Mouse (Mus musculus): Measurements from ENCODE around the gene Babam2.

The Babam2 gene

DNA sequence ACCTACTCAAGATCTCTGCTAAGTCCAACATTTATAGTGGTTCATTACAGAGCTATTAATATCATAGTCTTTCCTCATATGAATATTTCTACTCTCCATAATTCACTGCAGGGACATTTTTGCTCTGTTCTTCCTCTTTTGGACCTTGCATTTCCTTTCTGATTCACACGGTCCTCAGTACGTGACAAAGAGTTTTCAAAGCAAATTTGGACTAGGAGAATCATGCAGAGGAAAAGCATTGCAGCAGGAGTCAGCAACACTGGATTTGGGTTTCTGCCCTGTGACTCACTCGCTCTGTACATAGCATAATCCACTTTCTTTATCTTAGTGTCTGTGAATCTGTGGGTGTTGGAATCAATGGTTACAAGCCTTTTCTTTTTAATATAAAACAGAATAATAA is 184.8 kb downstream of the Babam2 start:
- DNase-seq (ENCODE audit: low read depth, low spot score): no peak
- Histone ChIP-seq H3K36me3 (ENCODE audit: control insufficient read depth, insufficient read depth, low read length, poor library complexity, severe bottlenecking) (no peaks in the 10 kb centered on the region), H3K27me3 (ENCODE audit: control insufficient read depth, insufficient read depth, low read length, poor library complexity, severe bottlenecking) (no peaks in the 10 kb centered on the region)

DNA sequence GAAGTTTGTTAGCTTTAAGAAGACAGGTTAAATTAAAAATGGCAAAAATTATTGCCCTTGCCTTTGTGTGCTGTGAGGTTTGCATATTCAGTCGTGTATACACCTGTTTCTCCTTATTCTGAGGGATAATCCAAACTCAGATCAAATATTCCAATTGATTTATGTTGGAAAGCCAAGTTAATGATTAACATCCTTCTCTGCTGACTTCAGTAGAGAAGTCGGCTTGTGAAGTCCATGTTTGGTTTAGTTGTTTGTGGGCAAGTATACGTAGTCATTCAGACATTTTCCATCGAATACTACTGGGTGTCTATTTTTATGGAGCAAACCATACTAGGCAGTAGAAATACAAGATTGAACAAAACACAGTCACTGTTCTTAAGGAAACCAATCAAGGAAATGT is 187.5 kb downstream of the Babam2 start:
- Histone ChIP-seq H3K27me3 (ENCODE audit: control insufficient read depth, insufficient read depth, low read length, poor library complexity, severe bottlenecking) (no peaks in the 10 kb centered on the region), H3K36me3 (ENCODE audit: control insufficient read depth, insufficient read depth, low read length, poor library complexity, severe bottlenecking) (no peaks in the 10 kb centered on the region)
- no peak for DNase-seq (ENCODE audit: low read depth, low spot score)

DNA sequence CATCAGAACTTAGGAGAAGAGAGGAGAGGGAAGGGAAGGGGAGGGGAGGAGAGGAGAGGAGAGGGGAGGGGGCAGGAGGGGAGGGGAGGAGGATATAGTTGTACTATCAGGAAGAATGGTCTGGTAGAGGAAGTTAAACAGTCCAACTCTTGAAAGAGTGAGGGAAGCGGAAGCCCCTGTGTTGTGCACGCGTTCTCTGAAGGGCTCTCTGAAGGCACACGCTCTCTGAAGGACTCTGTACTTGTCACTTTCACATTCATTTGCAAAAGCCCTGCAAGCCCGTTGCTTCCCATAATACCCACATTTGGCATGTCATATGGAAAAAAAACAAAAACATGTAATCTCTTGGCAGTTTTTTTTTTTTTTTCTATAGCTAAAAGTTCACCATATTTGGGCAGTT is 190.1 kb downstream of the Babam2 start:
- H3K27me3 ChIP-seq (ENCODE audit: control insufficient read depth, insufficient read depth, low read length, poor library complexity, severe bottlenecking): no peaks in the 10 kb centered on the region
- H3K36me3 ChIP-seq (ENCODE audit: control insufficient read depth, insufficient read depth, low read length, poor library complexity, severe bottlenecking): no peaks in the 10 kb centered on the region
- peak; percentile 35 for DNase-seq (ENCODE audit: low read depth, low spot score)

DNA sequence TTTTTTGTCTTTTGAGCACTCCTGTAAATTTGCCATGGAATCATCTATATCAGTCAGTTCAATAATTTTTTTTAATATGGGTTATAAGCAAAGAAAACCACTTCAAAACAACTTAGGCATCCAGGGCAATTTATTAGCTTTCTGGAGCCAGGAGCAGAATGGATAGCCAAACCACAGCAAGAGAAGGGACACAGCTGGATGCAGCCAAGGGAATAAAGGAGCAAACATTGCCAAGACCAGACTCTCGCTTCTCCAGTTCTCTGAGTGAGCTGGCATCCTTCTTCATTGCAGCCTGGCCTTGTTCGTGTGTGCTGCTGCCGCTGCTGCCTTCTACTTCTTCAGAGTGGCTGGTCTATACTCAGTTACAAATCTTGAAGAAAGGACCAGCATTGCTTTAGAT is 190.9 kb downstream of the Babam2 start:
- no peak for DNase-seq (ENCODE audit: low read depth, low spot score)
- Histone ChIP-seq H3K27me3 (ENCODE audit: control insufficient read depth, insufficient read depth, low read length, poor library complexity, severe bottlenecking) (no peaks in the 10 kb centered on the region), H3K36me3 (ENCODE audit: control insufficient read depth, insufficient read depth, low read length, poor library complexity, severe bottlenecking) (no peaks in the 10 kb centered on the region)

DNA sequence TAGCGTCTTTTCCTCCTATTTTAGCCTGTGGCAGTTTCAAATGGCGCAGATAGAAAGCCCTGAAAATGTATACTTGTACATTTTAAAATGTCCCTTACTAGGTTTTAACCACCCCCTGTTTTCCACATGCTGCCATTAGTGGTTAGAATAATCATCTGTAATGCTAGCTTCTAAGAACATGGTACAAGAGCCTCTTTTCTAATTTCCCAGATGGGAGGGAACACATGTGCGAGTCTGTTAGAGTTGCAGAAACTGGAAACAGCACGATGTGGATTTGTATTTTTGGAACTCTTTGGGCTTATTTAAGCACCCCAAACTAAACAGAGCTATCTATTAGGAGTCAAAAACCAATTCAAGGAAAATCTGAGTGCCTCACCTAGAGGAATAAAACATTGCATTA is 195.1 kb downstream of the Babam2 start:
- Histone ChIP-seq H3K27me3 (ENCODE audit: control insufficient read depth, insufficient read depth, low read length, poor library complexity, severe bottlenecking) (no peaks in the 10 kb centered on the region), H3K36me3 (ENCODE audit: control insufficient read depth, insufficient read depth, low read length, poor library complexity, severe bottlenecking) (no peaks in the 10 kb centered on the region)
- no peak for DNase-seq (ENCODE audit: low read depth, low spot score)

DNA sequence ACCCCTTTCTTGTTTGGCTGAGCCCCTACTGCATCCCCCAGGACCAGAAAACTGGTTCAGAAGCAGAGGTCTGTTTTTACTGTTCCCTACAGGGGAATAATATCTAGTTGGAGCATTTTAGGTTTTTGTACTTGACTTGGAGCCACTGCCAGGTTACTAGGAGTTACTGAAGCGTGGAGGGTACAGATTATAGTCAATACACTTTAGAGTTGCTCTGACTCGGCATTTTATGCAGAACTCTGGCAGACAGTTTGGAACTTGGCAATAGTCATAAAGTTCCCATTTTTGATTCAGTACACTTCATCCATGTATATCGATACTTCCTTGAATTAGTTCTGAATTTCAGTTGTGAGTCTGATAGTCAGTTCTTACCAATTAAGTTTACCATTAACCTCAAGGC is 202.4 kb downstream of the Babam2 start:
- H3K36me3 ChIP-seq (ENCODE audit: control insufficient read depth, insufficient read depth, low read length, poor library complexity, severe bottlenecking): no peaks in the 10 kb centered on the region
- H3K27me3 ChIP-seq (ENCODE audit: control insufficient read depth, insufficient read depth, low read length, poor library complexity, severe bottlenecking): no peaks in the 10 kb centered on the region
- no peak for DNase-seq (ENCODE audit: low read depth, low spot score)

DNA sequence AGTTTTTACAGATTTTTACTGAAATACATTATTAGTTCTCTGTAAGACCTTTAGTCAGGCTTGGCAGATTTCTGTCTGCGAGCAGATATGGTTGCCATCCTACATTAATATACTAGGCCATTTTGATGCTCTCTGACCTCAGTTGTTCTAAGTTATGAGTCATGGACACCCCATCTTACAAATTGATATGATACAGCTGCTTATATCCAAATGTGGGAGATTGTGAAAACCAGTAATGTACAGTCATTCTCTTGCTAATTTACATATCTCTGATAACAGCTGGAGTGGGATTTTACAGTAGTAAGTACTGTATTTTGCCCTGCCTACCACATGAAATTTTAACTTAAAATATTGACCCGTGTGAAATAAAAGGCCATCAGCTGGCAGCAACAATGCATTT is 204.7 kb downstream of the Babam2 start:
- no peak for DNase-seq (ENCODE audit: low read depth, low spot score)

DNA sequence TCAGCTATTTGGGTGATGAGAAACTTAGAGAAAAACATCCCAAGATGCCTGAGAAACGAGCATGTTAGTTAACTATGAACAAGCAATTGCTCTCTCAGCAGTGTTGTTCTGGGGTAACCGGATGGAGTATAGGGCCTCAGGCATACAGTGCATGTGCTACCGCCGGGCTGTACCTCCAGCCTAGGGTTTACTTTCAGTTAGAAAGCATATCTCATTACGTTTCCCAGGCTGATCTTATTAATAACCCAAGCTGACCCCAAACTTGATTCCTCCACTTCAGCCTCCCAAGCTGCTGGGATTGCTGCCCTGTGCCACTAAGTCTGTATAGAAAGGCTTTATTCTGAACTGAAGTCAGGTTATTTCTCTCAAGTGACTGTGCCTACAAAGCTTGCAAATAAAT is 205.4 kb downstream of the Babam2 start:
- DNase-seq (ENCODE audit: low read depth, low spot score): no peak
- no peaks in the 10 kb centered on the region for H3K36me3 ChIP-seq (ENCODE audit: control insufficient read depth, insufficient read depth, low read length, poor library complexity, severe bottlenecking)
- no peaks in the 10 kb centered on the region for H3K27me3 ChIP-seq (ENCODE audit: control insufficient read depth, insufficient read depth, low read length, poor library complexity, severe bottlenecking)

More for the DNA sequence above, 204.7 kb downstream of the Babam2 start:
- Histone ChIP-seq H3K27me3 (ENCODE audit: control insufficient read depth, insufficient read depth, low read length, poor library complexity, severe bottlenecking) (no peaks in the 10 kb centered on the region), H3K36me3 (ENCODE audit: control insufficient read depth, insufficient read depth, low read length, poor library complexity, severe bottlenecking) (no peaks in the 10 kb centered on the region)

DNA sequence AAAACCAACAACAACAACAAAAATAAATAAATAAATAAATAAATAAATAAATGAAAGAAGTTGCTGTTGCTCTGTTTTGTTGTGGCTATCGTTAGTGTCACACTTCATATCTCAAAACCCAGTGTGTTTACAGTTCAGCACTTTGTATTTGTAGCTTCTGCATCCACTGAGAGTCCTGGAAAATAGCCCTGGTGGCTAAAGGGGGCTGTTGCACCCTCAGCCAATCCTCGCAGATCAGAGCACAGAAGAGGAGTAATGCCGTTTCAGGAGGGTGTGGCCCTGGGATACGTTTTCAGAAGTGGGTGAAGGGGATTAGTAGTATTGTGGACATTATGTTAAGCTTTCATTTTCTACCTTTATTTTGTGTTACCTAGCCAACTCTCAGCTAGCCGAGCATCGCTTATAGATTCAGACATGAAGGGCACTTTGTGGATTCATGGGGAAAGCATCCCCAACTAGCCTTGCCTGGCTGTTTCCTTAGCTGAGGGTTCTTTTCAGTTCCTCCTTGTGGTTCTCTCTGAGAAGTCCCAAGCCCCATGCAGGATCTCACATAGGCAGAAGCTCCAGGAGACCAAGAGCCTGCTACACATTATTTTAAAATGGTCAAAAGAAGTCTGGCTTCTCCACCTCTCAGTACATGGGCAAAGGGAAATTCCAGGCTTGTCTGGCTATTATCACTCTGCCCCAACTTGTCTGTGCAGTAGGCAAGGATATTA is 207.6 kb downstream of the Babam2 start:
- H3K36me3 ChIP-seq (ENCODE audit: control insufficient read depth, insufficient read depth, low read length, poor library complexity, severe bottlenecking): no peaks in the 10 kb centered on the region
- DNase-seq (ENCODE audit: low read depth, low spot score): no peak
- no peaks in the 10 kb centered on the region for H3K27me3 ChIP-seq (ENCODE audit: control insufficient read depth, insufficient read depth, low read length, poor library complexity, severe bottlenecking)

DNA sequence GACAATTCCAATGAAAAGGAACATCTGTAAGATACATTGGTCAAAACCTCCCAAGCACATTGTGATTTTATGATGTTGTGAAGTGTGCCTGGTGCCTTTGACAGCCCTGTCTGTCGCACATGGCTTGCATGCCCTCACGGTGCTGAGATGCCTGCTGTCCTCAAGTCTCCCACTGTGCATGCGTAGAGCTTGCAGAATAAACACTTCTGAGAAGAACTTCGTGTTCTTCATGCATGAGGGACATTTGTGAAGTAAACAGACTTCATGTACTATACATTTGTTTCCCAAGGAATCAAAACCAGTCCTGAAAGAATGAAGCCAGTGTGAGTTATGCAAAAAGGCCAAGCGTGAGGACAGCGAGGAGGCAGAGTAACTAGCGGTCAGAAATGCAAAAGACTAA is 208.3 kb downstream of the Babam2 start:
- H3K36me3 ChIP-seq (ENCODE audit: control insufficient read depth, insufficient read depth, low read length, poor library complexity, severe bottlenecking): no peaks in the 10 kb centered on the region
- no peaks in the 10 kb centered on the region for H3K27me3 ChIP-seq (ENCODE audit: control insufficient read depth, insufficient read depth, low read length, poor library complexity, severe bottlenecking)
- DNase-seq (ENCODE audit: low read depth, low spot score): no peak

DNA sequence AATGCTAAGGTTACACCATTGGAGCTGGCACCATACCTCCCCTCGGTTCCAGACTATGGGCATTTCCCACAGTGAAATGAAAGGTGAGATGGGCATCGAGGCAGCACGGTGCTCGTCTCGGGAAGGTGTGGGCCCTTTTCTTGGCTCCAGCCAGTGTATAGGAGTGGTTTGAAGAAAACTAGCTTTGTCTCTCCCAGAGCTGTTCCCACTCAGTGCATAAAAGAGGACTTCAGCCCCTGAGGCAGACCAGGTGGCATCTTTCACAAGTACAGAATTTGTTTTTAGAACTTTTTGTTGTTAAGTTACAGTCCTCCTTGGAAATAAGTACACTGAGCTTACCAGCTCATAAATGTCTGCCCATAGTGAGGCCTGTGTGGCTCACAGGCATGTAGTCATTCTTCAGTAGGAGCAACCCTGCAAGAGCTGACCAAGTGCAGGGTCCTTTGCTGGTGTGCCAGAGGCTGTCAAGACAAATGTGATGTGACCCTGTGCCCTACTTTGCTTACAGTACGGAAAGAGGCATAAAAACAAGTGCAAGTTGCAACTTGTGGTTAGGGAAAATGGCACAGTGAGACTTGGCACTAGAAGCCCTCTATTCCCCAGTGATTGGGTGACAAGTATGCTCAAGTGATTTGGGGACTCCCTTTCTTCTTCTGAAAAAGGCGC is 208.9 kb downstream of the Babam2 start:
- DNase-seq (ENCODE audit: low read depth, low spot score): no peak
- no peaks in the 10 kb centered on the region for H3K36me3 ChIP-seq (ENCODE audit: control insufficient read depth, insufficient read depth, low read length, poor library complexity, severe bottlenecking)
- H3K27me3 ChIP-seq (ENCODE audit: control insufficient read depth, insufficient read depth, low read length, poor library complexity, severe bottlenecking): no peaks in the 10 kb centered on the region

DNA sequence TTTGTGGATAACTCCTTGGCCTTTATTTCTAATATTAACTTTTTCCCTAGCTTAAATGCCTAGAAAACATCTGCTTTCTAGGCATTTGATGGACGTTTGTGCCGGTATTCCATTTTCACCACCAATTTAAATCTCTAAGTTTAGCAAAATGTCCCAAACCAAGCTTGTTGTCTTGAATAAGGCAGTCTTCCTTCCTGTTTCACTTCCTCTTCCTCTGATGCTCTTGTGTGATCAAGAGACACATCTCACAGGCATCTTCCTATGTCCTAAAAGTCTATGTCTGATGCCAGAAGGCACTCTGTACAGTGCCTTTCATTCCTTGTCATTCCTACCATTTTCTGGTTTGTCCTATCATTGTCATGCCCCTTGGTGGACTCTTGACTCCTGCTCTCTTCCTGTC is 210.5 kb downstream of the Babam2 start:
- DNase-seq (ENCODE audit: low read depth, low spot score): peak; percentile 78
- Histone ChIP-seq H3K36me3 (ENCODE audit: control insufficient read depth, insufficient read depth, low read length, poor library complexity, severe bottlenecking) (no peaks in the 10 kb centered on the region), H3K27me3 (ENCODE audit: control insufficient read depth, insufficient read depth, low read length, poor library complexity, severe bottlenecking) (no peaks in the 10 kb centered on the region)

DNA sequence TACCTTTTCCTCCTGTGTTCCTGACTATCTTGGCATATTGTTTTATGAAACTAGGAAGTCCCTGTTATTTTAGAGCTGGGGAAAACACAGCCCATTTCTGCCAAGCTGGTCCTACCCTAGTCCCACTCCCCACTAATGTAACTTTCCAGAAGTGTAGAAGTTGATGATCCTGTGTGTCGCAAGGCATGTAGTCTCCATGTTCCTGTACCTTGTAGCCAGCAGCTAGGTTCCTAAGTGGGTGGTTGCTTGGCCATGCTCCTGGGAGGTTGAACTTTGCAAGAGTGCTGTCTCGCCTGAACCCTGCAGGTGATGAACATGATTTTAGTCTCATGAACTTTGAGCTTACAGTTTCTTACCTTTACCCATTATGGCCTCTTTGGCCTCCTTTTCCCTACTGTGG is 211.3 kb downstream of the Babam2 start:
- no peaks in the 10 kb centered on the region for H3K27me3 ChIP-seq (ENCODE audit: control insufficient read depth, insufficient read depth, low read length, poor library complexity, severe bottlenecking)
- DNase-seq (ENCODE audit: low read depth, low spot score): no peak

DNA sequence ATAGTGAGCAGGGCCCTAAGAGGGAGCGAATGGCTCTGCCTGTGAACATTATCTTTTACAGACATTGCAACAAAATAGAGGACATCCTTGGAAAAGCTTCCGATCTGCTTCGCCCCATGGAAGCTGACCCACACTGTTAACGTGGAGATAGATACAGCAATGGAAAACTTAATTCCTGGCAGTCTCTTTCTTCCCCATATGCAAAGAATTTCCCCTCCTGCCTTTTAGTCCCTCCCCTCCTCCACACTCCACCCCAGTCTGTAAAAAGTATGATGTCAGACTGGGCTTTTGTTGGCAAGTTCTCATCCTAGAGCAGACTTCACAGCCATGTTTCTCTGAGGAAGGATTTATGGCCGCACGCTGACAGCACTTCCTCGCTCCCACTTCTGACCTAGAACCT is 218.8 kb downstream of the Babam2 start:
- DNase-seq (ENCODE audit: low read depth, low spot score): no peak
- Histone ChIP-seq H3K36me3 (ENCODE audit: control insufficient read depth, insufficient read depth, low read length, poor library complexity, severe bottlenecking) (no peaks in the 10 kb centered on the region), H3K27me3 (ENCODE audit: control insufficient read depth, insufficient read depth, low read length, poor library complexity, severe bottlenecking) (no peaks in the 10 kb centered on the region)

More for the DNA sequence above, 211.3 kb downstream of the Babam2 start:
- H3K36me3 ChIP-seq (ENCODE audit: control insufficient read depth, insufficient read depth, low read length, poor library complexity, severe bottlenecking): no peaks in the 10 kb centered on the region

DNA sequence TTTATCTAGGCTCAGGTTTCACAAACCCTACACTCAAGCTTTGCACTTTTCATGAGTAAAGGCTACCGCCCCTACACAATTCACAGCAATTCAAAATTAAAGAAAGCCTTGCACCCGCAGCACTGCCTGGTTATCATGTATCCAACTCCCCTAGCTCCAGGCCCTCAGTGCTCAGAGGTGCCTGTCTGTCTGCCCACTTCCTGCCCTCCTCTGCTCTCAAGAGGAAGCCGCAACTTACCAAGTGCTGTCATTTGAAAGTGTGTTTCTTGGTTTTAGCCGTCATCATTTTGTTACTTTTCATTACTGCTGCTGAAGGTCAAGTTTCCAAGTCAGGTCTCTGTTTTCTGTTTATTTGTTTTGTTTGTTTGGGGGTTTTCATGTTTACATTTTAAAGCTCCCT is 221.1 kb downstream of the Babam2 start:
- DNase-seq (ENCODE audit: low read depth, low spot score): peak; percentile 52
- no peaks in the 10 kb centered on the region for H3K27me3 ChIP-seq (ENCODE audit: control insufficient read depth, insufficient read depth, low read length, poor library complexity, severe bottlenecking)
- H3K36me3 ChIP-seq (ENCODE audit: control insufficient read depth, insufficient read depth, low read length, poor library complexity, severe bottlenecking): no peaks in the 10 kb centered on the region

DNA sequence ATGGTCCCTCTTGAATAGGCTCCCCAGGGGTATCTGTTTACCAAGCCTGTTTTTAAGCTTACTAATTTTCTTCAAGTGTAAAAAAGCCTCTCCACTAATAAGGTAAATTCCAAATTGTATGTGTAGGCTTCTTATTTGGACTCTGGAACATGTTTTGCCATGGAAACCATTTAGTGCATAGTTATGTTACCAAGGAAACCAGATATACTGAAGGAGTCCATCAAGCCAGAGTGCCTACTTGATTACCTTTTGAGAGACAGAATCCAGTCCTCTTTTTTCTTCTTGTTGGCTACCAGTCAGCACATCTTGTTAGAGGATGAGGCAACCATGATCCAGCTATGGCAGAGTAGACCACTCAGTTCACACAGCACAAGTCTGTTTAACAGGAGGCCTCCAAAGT is 222.6 kb downstream of the Babam2 start:
- Histone ChIP-seq H3K27me3 (ENCODE audit: control insufficient read depth, insufficient read depth, low read length, poor library complexity, severe bottlenecking) (no peaks in the 10 kb centered on the region), H3K36me3 (ENCODE audit: control insufficient read depth, insufficient read depth, low read length, poor library complexity, severe bottlenecking) (no peaks in the 10 kb centered on the region)
- no peak for DNase-seq (ENCODE audit: low read depth, low spot score)
